Mouse (Mus musculus): ENCODE data around the gene Ergic1. TPM values are rescaled to one million over a fixed set of nuclear protein-coding genes. Genes with fewer than 3 reads are reported as not detected.
A peak's percentile ranks its signal among the peaks of the same experiment; 100 is the strongest.

Ergic1 gene
- polyA plus RNA-seq, 1 experiment, result 93.3 TPM

- DNase-seq, result no peak
- Histone ChIP-seq H3K4me1 (ENCODE audit: control insufficient read depth, insufficient read depth, low read length) (peaks cover 24% of the 10 kb centered on the region), H3K4me3 (replicated peaks; ENCODE audit: extremely low read depth, low read depth, low read length) (no peak overlapping the region)
- TF ChIP-seq CTCF (IDR thresholded peaks at IDR 0.05; ENCODE audit: insufficient read depth, low read length), result no peak
- no peak for TF ChIP-seq POLR2A (IDR thresholded peaks at IDR 0.05; ENCODE audit: borderline replicate concordance, extremely low read depth, low read depth, low read length)
- WGBS, result 59% methylated on average over 9 of the region's 9 CpGs
Observed at GRCm38 (mm10) chr17:26614708-26615486, 53.6 kb downstream of the Ergic1 start.

GRCm38 (mm10) chr17:26616696-26617095 lies 55.4 kb downstream of the Ergic1 start:
- no peak overlapping the region for H3K4me3 ChIP-seq (replicated peaks; ENCODE audit: extremely low read depth, low read depth, low read length)
- TF ChIP-seq POLR2A (IDR thresholded peaks at IDR 0.05; ENCODE audit: borderline replicate concordance, extremely low read depth, low read depth, low read length) (no peak), CTCF (IDR thresholded peaks at IDR 0.05; ENCODE audit: insufficient read depth, low read length) (no peak)
- 36% methylated on average over 2 of the region's 2 CpGs for WGBS
- peak; percentile 55 for DNase-seq
- H3K4me1 ChIP-seq (ENCODE audit: control insufficient read depth, insufficient read depth, low read length), result peaks cover 25% of the 10 kb centered on the region

DNA sequence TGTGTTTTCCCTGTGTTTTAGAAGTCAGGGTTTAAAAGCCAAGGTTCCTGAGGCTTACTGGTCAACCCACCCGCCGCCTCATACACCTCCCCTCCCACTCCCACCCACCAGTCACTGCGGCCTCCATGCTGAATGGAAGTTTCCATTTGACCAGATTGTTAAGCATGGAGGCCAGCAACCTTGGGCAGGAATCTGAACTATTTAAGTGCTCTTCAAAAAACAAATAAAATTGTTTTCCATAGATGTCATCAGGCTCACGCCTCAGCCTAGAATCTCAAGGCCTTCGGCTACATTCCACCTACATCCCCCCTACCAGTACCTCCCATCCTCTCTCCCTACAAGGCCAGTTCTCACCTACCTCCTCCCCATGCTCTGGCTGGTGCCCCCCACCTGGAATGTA lies 57.2 kb downstream of the Ergic1 start:
- no peak for TF ChIP-seq CTCF (IDR thresholded peaks at IDR 0.05; ENCODE audit: insufficient read depth, low read length)
- TF ChIP-seq POLR2A (IDR thresholded peaks at IDR 0.05; ENCODE audit: borderline replicate concordance, extremely low read depth, low read depth, low read length), result no peak
- DNase-seq, result no peak
- Histone ChIP-seq H3K4me3 (replicated peaks; ENCODE audit: extremely low read depth, low read depth, low read length) (no peak overlapping the region), H3K4me1 (ENCODE audit: control insufficient read depth, insufficient read depth, low read length) (peaks cover 20% of the 10 kb centered on the region)
- WGBS, result 65% methylated on average over 5 of the region's 5 CpGs

DNA sequence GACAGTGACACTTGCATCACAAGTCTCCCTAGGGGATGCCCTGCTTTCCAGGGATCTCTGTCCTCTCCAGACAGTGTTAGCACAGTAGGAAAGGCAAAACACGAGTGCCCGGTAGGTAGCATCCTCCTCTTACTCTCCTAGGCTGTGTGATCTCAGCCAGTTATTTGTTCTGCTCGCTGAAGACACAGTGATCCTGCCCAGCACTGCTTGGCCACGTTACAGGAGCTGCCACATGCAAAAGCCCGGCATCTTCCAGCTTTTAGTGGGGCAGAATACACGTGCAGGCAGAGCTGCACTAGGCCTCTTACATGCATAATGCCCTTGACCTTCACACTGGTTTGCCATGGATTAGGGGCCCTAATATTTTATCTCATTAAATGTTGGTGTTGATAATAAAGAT lies 58.3 kb downstream of the Ergic1 start:
- WGBS, result 83% methylated on average over 6 of the region's 6 CpGs
- Histone ChIP-seq H3K4me1 (ENCODE audit: control insufficient read depth, insufficient read depth, low read length) (peaks cover 20% of the 10 kb centered on the region), H3K4me3 (replicated peaks; ENCODE audit: extremely low read depth, low read depth, low read length) (no peak overlapping the region)
- no peak for DNase-seq
- TF ChIP-seq POLR2A (IDR thresholded peaks at IDR 0.05; ENCODE audit: borderline replicate concordance, extremely low read depth, low read depth, low read length), result no peak
- TF ChIP-seq CTCF (IDR thresholded peaks at IDR 0.05; ENCODE audit: insufficient read depth, low read length), result no peak

GRCm38 (mm10) chr17:26620292-26620691 lies 59.0 kb downstream of the Ergic1 start:
- Histone ChIP-seq H3K4me1 (ENCODE audit: control insufficient read depth, insufficient read depth, low read length) (peaks cover 18% of the 10 kb centered on the region), H3K4me3 (replicated peaks; ENCODE audit: extremely low read depth, low read depth, low read length) (no peak overlapping the region)
- DNase-seq, result no peak
- 85% methylated on average over 6 of the region's 6 CpGs for WGBS
- TF ChIP-seq CTCF (IDR thresholded peaks at IDR 0.05; ENCODE audit: insufficient read depth, low read length) (no peak), POLR2A (IDR thresholded peaks at IDR 0.05; ENCODE audit: borderline replicate concordance, extremely low read depth, low read depth, low read length) (no peak)

DNA sequence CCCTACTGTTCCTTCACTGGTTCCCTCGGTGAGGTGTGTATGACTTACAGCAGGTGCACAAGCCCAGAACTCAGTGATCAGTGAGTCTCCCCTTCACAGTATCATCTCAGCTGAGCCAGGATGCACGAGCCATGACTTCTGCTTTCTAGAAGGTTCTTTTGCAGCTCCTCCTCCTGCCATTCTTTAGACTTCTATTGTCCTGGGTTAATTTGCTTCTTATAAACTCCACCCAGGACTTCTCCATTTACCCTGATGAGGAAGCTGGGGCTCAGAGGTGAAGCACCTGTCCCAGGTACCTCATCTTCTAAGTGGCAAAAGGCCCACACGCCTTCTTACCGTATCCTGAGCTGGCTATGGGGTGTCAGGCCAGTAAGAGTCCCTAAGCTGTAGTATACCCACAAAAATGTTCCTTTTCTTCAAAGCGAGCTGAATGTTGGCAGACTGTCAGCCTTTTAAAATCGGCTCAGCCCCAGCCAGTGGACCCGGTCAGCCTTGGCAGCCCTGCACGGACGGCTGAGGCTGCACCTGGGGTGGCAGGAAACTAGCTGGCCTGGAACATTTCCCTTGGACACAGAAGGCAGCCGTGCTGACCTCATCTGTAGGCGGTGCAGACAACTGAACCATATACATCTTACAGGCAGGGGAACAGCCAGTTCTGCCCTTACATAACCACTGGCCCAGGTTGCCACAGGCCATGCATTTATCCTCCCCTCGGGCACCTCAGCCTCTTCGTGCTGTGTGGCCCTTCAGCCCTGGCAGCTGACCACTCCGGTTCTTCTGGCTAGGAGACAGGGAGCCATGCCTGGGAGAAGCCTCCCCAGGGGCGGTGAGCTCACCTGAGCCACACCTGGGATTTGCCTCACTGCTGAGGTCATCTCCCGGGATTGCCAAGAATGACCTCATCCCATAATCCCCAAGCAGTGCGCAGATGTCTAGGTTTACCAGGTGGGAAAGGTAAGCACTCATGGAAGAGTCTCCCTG lies 59.8 kb downstream of the Ergic1 start:
- 0 out of 2 replicates have a peak, but pooled peaks have one; percentile 5 for TF ChIP-seq POLR2A (IDR thresholded peaks at IDR 0.05; ENCODE audit: borderline replicate concordance, extremely low read depth, low read depth, low read length)
- TF ChIP-seq CTCF (IDR thresholded peaks at IDR 0.05; ENCODE audit: insufficient read depth, low read length), result no peak
- no peak overlapping the region for H3K4me3 ChIP-seq (replicated peaks; ENCODE audit: extremely low read depth, low read depth, low read length)
- H3K4me1 ChIP-seq (ENCODE audit: control insufficient read depth, insufficient read depth, low read length), result peaks cover 17% of the 10 kb centered on the region
- 33% methylated on average over 17 of the region's 17 CpGs for whole genome bisulfite sequencing
- peak; percentile 78 for DNase-seq

- H3K4me3 ChIP-seq (replicated peaks; ENCODE audit: extremely low read depth, low read depth, low read length), result no peak overlapping the region
- DNase-seq, result no peak
- H3K4me1 ChIP-seq (ENCODE audit: control insufficient read depth, insufficient read depth, low read length), result peaks cover 9% of the 10 kb centered on the region
- TF ChIP-seq POLR2A (IDR thresholded peaks at IDR 0.05; ENCODE audit: borderline replicate concordance, extremely low read depth, low read depth, low read length), result no peak
- no peak for TF ChIP-seq CTCF (IDR thresholded peaks at IDR 0.05; ENCODE audit: insufficient read depth, low read length)
- WGBS, result 74% methylated on average over 5 of the region's 5 CpGs
Observed at GRCm38 (mm10) chr17:26621912-26622311, 60.6 kb downstream of the Ergic1 start.

DNA sequence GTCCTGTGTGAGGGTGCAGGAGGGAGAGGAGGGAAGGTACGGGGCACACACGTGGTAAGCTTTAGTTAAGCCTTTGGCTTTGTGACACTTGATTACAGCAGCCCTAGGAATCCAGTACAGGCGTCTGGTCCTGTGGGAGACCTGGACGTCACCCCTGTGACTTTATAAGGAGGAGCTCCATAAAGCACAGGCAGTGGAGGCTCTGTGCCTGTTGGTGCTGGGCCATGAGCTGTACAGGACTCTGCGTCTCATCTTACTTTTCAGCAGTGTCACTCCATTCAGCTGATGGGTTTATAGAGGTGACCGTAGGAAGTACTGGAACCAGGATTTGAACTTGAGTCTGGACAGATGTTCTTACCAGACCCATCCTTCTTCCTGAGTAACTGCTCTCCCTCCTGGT lies 62.7 kb downstream of the Ergic1 start:
- DNase-seq, result no peak
- Histone ChIP-seq H3K4me1 (ENCODE audit: control insufficient read depth, insufficient read depth, low read length) (peaks cover 7% of the 10 kb centered on the region), H3K4me3 (replicated peaks; ENCODE audit: extremely low read depth, low read depth, low read length) (no peak overlapping the region)
- 89% methylated on average over 6 of the region's 6 CpGs for WGBS
- no peak for TF ChIP-seq CTCF (IDR thresholded peaks at IDR 0.05; ENCODE audit: insufficient read depth, low read length)
- no peak for TF ChIP-seq POLR2A (IDR thresholded peaks at IDR 0.05; ENCODE audit: borderline replicate concordance, extremely low read depth, low read depth, low read length)

DNA sequence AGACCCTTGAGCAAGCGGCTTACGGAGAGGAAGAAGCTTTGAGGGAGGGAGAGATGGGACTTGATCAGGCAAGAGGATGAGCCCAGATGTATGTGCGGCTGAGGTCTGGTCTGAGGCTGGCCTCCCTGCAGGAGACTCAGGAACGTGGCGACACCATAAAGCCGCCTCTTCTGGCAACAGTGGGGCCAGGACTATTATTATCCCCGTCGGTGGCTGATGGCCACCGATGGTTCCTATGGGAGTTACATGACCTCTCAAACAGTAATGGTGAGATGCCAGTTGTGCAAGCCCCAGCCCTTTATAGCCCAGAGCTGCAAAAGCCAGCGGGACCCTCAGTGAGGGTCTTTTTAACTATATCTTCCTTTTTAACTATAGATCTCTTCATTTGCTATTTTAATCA lies 63.7 kb downstream of the Ergic1 start:
- no peak for DNase-seq
- H3K4me3 ChIP-seq (replicated peaks; ENCODE audit: extremely low read depth, low read depth, low read length), result no peak overlapping the region
- peaks cover 7% of the 10 kb centered on the region for H3K4me1 ChIP-seq (ENCODE audit: control insufficient read depth, insufficient read depth, low read length)
- TF ChIP-seq POLR2A (IDR thresholded peaks at IDR 0.05; ENCODE audit: borderline replicate concordance, extremely low read depth, low read depth, low read length) (no peak), CTCF (IDR thresholded peaks at IDR 0.05; ENCODE audit: insufficient read depth, low read length) (no peak)
- 89% methylated on average over 10 of the region's 10 CpGs for WGBS

Measured in lung, adult 2 months (tissue).